Mouse (Mus musculus): ENCODE results near the gene Zbtb16. TPM values are rescaled to one million over a fixed set of nuclear protein-coding genes. Genes with fewer than 3 reads are reported as not detected.

Gene Zbtb16
- total and polyA plus RNA-seq, 2 experiments = 7.2 to 24.2 TPM

- peak; percentile 56 for DNase-seq (ENCODE audit: extremely low read depth, low read depth, low spot score)
- Histone ChIP-seq H3K4me3 (ENCODE audit: insufficient read depth, low read depth, low read length) (no peak overlapping the region), H3K27ac (replicated peaks; ENCODE audit: insufficient read depth, low read depth, low read length) (no peak overlapping the region), H3K27me3 (ENCODE audit: control insufficient read depth, insufficient read depth, low read length) (no peaks in the 10 kb centered on the region), H3K9ac (ENCODE audit: low read depth, low read length) (no peak overlapping the region), H3K4me1 (ENCODE audit: control insufficient read depth, insufficient read depth, low read length) (no peaks in the 10 kb centered on the region; the same call in 1 of the 2 replicates), H3K79me2 (ENCODE audit: control insufficient read depth, insufficient read depth, low read length) (no peaks in the 10 kb centered on the region), H3K36me3 (ENCODE audit: control insufficient read depth, insufficient read depth, low read length) (no peaks in the 10 kb centered on the region)
- TF ChIP-seq CTCF (IDR thresholded peaks at IDR 0.05; ENCODE audit: low read depth, low read length) = peak; percentile 94
- no peak for TF ChIP-seq POLR2A (IDR thresholded peaks at IDR 0.05; ENCODE audit: extremely low read depth, insufficient read depth, low read length)
- WGBS = 4% methylated on average over 6 of the region's 6 CpGs
These were observed 24.5 kb upstream of the Zbtb16 start for GRCm38 (mm10) chr9:48860526-48860845.

DNA sequence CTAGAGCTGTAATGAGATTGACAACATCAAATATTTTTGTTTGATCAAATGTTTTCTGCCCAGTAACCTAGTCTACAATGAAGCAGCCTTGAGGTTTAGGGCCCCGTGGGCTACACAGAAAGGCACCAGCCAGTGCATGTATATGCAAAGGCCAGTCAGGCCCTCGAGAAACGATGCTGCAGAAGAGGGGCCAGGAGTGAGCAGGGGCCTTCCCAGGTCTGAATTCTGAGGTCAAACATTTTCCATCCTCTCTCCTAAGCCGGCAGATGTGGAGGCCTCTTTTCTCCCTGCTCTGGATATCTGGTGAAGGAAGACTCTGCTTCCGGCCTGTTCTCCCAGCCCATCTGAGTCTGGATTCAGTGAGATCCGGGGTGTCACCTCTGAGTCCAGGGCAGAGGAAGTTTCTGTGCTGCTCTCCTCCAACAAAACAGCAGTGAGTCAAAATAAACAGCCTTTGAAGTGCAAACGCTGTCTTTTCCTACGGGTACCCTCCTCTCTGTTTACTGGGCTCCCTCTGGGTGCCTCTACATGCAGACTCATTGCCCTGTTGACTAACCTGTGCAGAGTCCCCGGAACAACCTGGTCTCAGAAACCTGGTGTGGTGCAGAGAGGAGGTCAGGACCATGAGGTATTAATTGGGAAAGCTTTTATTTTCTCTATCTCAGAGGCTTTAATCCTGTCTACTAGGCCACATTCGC, 24.0 kb upstream of the Zbtb16 start:
- H3K4me3 ChIP-seq (ENCODE audit: insufficient read depth, low read depth, low read length) = no peak overlapping the region
- WGBS = 39% methylated on average over 10 of the region's 10 CpGs
- DNase-seq (ENCODE audit: extremely low read depth, low read depth, low spot score) = peak; percentile 4
- no peaks in the 10 kb centered on the region for H3K27me3 ChIP-seq (ENCODE audit: control insufficient read depth, insufficient read depth, low read length)
- TF ChIP-seq CTCF (IDR thresholded peaks at IDR 0.05; ENCODE audit: low read depth, low read length) = no peak
- TF ChIP-seq POLR2A (IDR thresholded peaks at IDR 0.05; ENCODE audit: extremely low read depth, insufficient read depth, low read length) = no peak
- H3K79me2 ChIP-seq (ENCODE audit: control insufficient read depth, insufficient read depth, low read length) = no peaks in the 10 kb centered on the region
- no peak overlapping the region for H3K27ac ChIP-seq (replicated peaks; ENCODE audit: insufficient read depth, low read depth, low read length)
- no peaks in the 10 kb centered on the region for H3K36me3 ChIP-seq (ENCODE audit: control insufficient read depth, insufficient read depth, low read length)
- H3K9ac ChIP-seq (ENCODE audit: low read depth, low read length) = no peak overlapping the region
- H3K4me1 ChIP-seq (ENCODE audit: control insufficient read depth, insufficient read depth, low read length) = no peaks in the 10 kb centered on the region; the same call in 1 of the 2 replicates

DNA sequence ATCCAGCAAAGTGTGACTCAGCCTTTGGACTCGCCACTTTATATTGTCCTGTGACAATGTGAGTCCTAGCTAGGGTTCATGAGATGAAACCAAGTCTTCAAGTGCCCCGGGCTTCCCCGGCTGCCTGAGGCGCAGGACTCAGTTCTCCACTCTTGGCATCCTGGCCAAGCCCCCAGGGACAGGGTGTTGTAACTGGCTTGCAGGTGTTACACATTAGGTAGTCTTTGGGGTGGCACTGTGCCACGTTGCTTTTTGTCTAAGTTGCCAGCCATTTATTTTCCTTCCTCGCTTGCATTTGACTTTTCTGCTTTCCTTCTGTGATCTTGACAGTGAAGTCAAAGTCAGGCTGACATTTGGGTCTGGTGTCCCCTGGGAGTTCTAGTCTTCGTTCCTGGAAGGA, 21.9 kb upstream of the Zbtb16 start:
- H3K9ac ChIP-seq (ENCODE audit: low read depth, low read length) = no peak overlapping the region
- no peaks in the 10 kb centered on the region for H3K36me3 ChIP-seq (ENCODE audit: control insufficient read depth, insufficient read depth, low read length)
- TF ChIP-seq CTCF (IDR thresholded peaks at IDR 0.05; ENCODE audit: low read depth, low read length) = no peak
- no peak for TF ChIP-seq POLR2A (IDR thresholded peaks at IDR 0.05; ENCODE audit: extremely low read depth, insufficient read depth, low read length)
- no peaks in the 10 kb centered on the region; the same call in 1 of the 2 replicates for H3K4me1 ChIP-seq (ENCODE audit: control insufficient read depth, insufficient read depth, low read length)
- H3K79me2 ChIP-seq (ENCODE audit: control insufficient read depth, insufficient read depth, low read length) = no peaks in the 10 kb centered on the region
- H3K27ac ChIP-seq (replicated peaks; ENCODE audit: insufficient read depth, low read depth, low read length) = no peak overlapping the region
- WGBS = 81% methylated on average over 7 of the region's 7 CpGs
- no peak for DNase-seq (ENCODE audit: extremely low read depth, low read depth, low spot score)
- H3K4me3 ChIP-seq (ENCODE audit: insufficient read depth, low read depth, low read length) = no peak overlapping the region
- H3K27me3 ChIP-seq (ENCODE audit: control insufficient read depth, insufficient read depth, low read length) = no peaks in the 10 kb centered on the region

GRCm38 (mm10) chr9:48856240-48856639, 20.2 kb upstream of the Zbtb16 start:
- TF ChIP-seq POLR2A (IDR thresholded peaks at IDR 0.05; ENCODE audit: extremely low read depth, insufficient read depth, low read length) (no peak), CTCF (IDR thresholded peaks at IDR 0.05; ENCODE audit: low read depth, low read length) (peak; percentile 47)
- Histone ChIP-seq H3K79me2 (ENCODE audit: control insufficient read depth, insufficient read depth, low read length) (no peaks in the 10 kb centered on the region), H3K27ac (replicated peaks; ENCODE audit: insufficient read depth, low read depth, low read length) (no peak overlapping the region), H3K27me3 (ENCODE audit: control insufficient read depth, insufficient read depth, low read length) (no peaks in the 10 kb centered on the region), H3K4me3 (ENCODE audit: insufficient read depth, low read depth, low read length) (no peak overlapping the region), H3K4me1 (ENCODE audit: control insufficient read depth, insufficient read depth, low read length) (no peaks in the 10 kb centered on the region; the same call in 1 of the 2 replicates), H3K36me3 (ENCODE audit: control insufficient read depth, insufficient read depth, low read length) (no peaks in the 10 kb centered on the region), H3K9ac (ENCODE audit: low read depth, low read length) (no peak overlapping the region)
- WGBS = 89% methylated on average over 4 of the region's 4 CpGs
- peak; percentile 59 for DNase-seq (ENCODE audit: extremely low read depth, low read depth, low spot score)

GRCm38 (mm10) chr9:48849531-48849930, 13.5 kb upstream of the Zbtb16 start:
- H3K27me3 ChIP-seq (ENCODE audit: control insufficient read depth, insufficient read depth, low read length) = no peaks in the 10 kb centered on the region
- no peaks in the 10 kb centered on the region for H3K36me3 ChIP-seq (ENCODE audit: control insufficient read depth, insufficient read depth, low read length)
- no peak overlapping the region for H3K27ac ChIP-seq (replicated peaks; ENCODE audit: insufficient read depth, low read depth, low read length)
- H3K4me3 ChIP-seq (ENCODE audit: insufficient read depth, low read depth, low read length) = no peak overlapping the region
- WGBS = 91% methylated on average over 5 of the region's 5 CpGs
- no peak overlapping the region for H3K9ac ChIP-seq (ENCODE audit: low read depth, low read length)
- no peaks in the 10 kb centered on the region for H3K79me2 ChIP-seq (ENCODE audit: control insufficient read depth, insufficient read depth, low read length)
- no peak for DNase-seq (ENCODE audit: extremely low read depth, low read depth, low spot score)
- H3K4me1 ChIP-seq (ENCODE audit: control insufficient read depth, insufficient read depth, low read length) = peaks cover 1% of the 10 kb centered on the region; the same call in 1 of the 2 replicates
- TF ChIP-seq POLR2A (IDR thresholded peaks at IDR 0.05; ENCODE audit: extremely low read depth, insufficient read depth, low read length) (no peak), CTCF (IDR thresholded peaks at IDR 0.05; ENCODE audit: low read depth, low read length) (no peak)

DNA sequence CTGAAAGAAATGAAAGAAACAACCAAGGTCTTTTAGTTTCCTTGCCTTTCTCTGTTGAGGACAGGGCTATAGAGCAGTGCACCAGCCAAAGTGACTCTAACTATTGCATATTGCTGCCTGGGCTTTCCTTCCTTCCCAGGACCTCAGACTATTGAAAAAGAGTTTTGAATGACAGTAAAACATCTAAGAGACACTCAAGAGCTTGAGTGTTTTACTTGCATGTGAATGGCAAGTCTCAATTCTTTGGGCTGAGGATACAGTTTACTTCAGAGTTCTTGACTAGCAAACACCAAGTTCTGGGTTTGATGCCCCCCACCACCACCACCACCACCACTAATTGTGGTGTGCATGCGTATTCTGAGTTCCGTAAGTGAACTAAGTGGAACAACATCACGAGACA, 3.5 kb upstream of the Zbtb16 start:
- H3K79me2 ChIP-seq (ENCODE audit: control insufficient read depth, insufficient read depth, low read length) = peaks cover 7% of the 10 kb centered on the region
- no peak overlapping the region for H3K9ac ChIP-seq (ENCODE audit: low read depth, low read length)
- H3K27ac ChIP-seq (replicated peaks; ENCODE audit: insufficient read depth, low read depth, low read length) = no peak overlapping the region
- no peak overlapping the region for H3K4me3 ChIP-seq (ENCODE audit: insufficient read depth, low read depth, low read length)
- no peaks in the 10 kb centered on the region for H3K36me3 ChIP-seq (ENCODE audit: control insufficient read depth, insufficient read depth, low read length)
- WGBS = 92% methylated on average over 3 of the region's 3 CpGs
- H3K27me3 ChIP-seq (ENCODE audit: control insufficient read depth, insufficient read depth, low read length) = no peaks in the 10 kb centered on the region
- no peak for TF ChIP-seq POLR2A (IDR thresholded peaks at IDR 0.05; ENCODE audit: extremely low read depth, insufficient read depth, low read length)
- no peak for TF ChIP-seq CTCF (IDR thresholded peaks at IDR 0.05; ENCODE audit: low read depth, low read length)
- DNase-seq (ENCODE audit: extremely low read depth, low read depth, low spot score) = no peak
- H3K4me1 ChIP-seq (ENCODE audit: control insufficient read depth, insufficient read depth, low read length) = no peaks in the 10 kb centered on the region
